Mouse (Mus musculus): ENCODE data around the gene Col5a3. TPM values are rescaled to one million over a fixed set of nuclear protein-coding genes. Genes with fewer than 3 reads are reported as not detected.

The Col5a3 gene
- polyA plus RNA-seq, 1 experiment from 2014 or later = 2.4 TPM

- Histone ChIP-seq H3K36me3 (ENCODE audit: control insufficient read depth, insufficient read depth, low read length) (no peaks in the 10 kb centered on the region), H3K4me1 (replicated peaks; ENCODE audit: control insufficient read depth, insufficient read depth) (no peaks in the 10 kb centered on the region), H3K9me3 (ENCODE audit: control insufficient read depth, low read length) (no peaks in the 10 kb centered on the region), H3K4me2 (replicated peaks; ENCODE audit: low read depth) (no peak overlapping the region), H3K9ac (ENCODE audit: low read length) (no peak overlapping the region), H3K27ac (replicated peaks) (no peak overlapping the region), H3K27me3 (ENCODE audit: control insufficient read depth, insufficient read depth, low read length) (no peaks in the 10 kb centered on the region), H3K4me3 (ENCODE audit: low read depth, low read length) (no peak overlapping the region)
- WGBS = 66% methylated on average over 2 of the region's 2 CpGs
- DNase-seq (ENCODE audit: low spot score) (no peak), ATAC-seq (ENCODE audit: low FRiP score, low TSS enrichment) (no peak)
- no peak for TF ChIP-seq EP300 (optimal IDR thresholded peaks at IDR 0.05)
These were observed 56.6 kb downstream of the Col5a3 start for GRCm38 (mm10) chr9:20758243-20758642.

- H3K4me2 ChIP-seq (replicated peaks; ENCODE audit: low read depth) = no peak overlapping the region
- H3K27me3 ChIP-seq (ENCODE audit: control insufficient read depth, insufficient read depth, low read length) = no peaks in the 10 kb centered on the region
- DNase-seq (ENCODE audit: low spot score) = peak; percentile 68
- no peak overlapping the region for H3K9ac ChIP-seq (ENCODE audit: low read length)
- no peak overlapping the region for H3K4me3 ChIP-seq (ENCODE audit: low read depth, low read length)
- no peak for ATAC-seq (ENCODE audit: low FRiP score, low TSS enrichment)
- H3K9me3 ChIP-seq (ENCODE audit: control insufficient read depth, low read length) = no peaks in the 10 kb centered on the region
- H3K27ac ChIP-seq (replicated peaks) = no peak overlapping the region
- no peaks in the 10 kb centered on the region for H3K36me3 ChIP-seq (ENCODE audit: control insufficient read depth, insufficient read depth, low read length)
- peak; percentile 84 for TF ChIP-seq CTCF (IDR thresholded peaks at IDR 0.05; ENCODE audit: low read depth)
- TF ChIP-seq EP300 (optimal IDR thresholded peaks at IDR 0.05) = no peak
- WGBS = 53% methylated on average over 6 of the region's 6 CpGs
- no peaks in the 10 kb centered on the region for H3K4me1 ChIP-seq (replicated peaks; ENCODE audit: control insufficient read depth, insufficient read depth)
These were observed 57.5 kb downstream of the Col5a3 start for GRCm38 (mm10) chr9:20757087-20757955.

- 81% methylated on average over 4 of the region's 4 CpGs for WGBS
- no peaks in the 10 kb centered on the region for H3K4me1 ChIP-seq (replicated peaks; ENCODE audit: control insufficient read depth, insufficient read depth)
- no peaks in the 10 kb centered on the region for H3K27me3 ChIP-seq (ENCODE audit: control insufficient read depth, insufficient read depth, low read length)
- no peak overlapping the region for H3K27ac ChIP-seq (replicated peaks)
- no peaks in the 10 kb centered on the region for H3K9me3 ChIP-seq (ENCODE audit: control insufficient read depth, low read length)
- H3K9ac ChIP-seq (ENCODE audit: low read length) = no peak overlapping the region
- no peak overlapping the region for H3K4me3 ChIP-seq (ENCODE audit: low read depth, low read length)
- no peak overlapping the region for H3K4me2 ChIP-seq (replicated peaks; ENCODE audit: low read depth)
- ATAC-seq (ENCODE audit: low FRiP score, low TSS enrichment) (no peak; the same call in 1 of the 2 replicates), DNase-seq (ENCODE audit: low spot score) (no peak)
- H3K36me3 ChIP-seq (ENCODE audit: control insufficient read depth, insufficient read depth, low read length) = no peaks in the 10 kb centered on the region
- TF ChIP-seq CTCF (IDR thresholded peaks at IDR 0.05; ENCODE audit: low read depth) = 0 out of 2 replicates have a peak, but pooled peaks have one; percentile 2
- TF ChIP-seq EP300 (optimal IDR thresholded peaks at IDR 0.05) = no peak
These were observed 58.7 kb downstream of the Col5a3 start for GRCm38 (mm10) chr9:20756081-20756700.

DNA sequence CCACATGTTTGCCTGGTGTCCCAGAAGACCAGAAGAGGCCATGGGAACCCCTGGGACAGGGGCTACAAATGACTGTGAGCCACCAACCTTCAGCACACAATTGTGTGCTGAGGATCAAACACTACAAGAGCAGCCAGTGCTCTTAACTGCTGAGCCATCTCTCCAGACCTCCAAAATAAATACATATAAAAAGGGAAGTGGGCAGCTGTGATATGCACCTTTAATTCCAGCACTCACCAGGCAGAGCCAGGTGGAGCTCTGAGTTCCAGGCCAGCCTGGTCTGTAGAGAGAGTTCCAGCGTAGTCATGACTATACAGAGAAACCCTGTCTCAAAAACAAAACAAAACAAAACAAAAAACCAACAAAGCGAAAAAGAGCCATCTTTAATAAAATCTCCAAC, 60.5 kb downstream of the Col5a3 start:
- H3K4me2 ChIP-seq (replicated peaks; ENCODE audit: low read depth) = no peak overlapping the region
- H3K36me3 ChIP-seq (ENCODE audit: control insufficient read depth, insufficient read depth, low read length) = no peaks in the 10 kb centered on the region
- H3K27me3 ChIP-seq (ENCODE audit: control insufficient read depth, insufficient read depth, low read length) = no peaks in the 10 kb centered on the region
- H3K4me1 ChIP-seq (replicated peaks; ENCODE audit: control insufficient read depth, insufficient read depth) = no peaks in the 10 kb centered on the region
- ATAC-seq (ENCODE audit: low FRiP score, low TSS enrichment) = no peak
- WGBS = 76% methylated on average over 2 of the region's 2 CpGs
- no peak overlapping the region for H3K4me3 ChIP-seq (ENCODE audit: low read depth, low read length)
- H3K27ac ChIP-seq (replicated peaks) = no peak overlapping the region
- no peaks in the 10 kb centered on the region for H3K9me3 ChIP-seq (ENCODE audit: control insufficient read depth, low read length)
- H3K9ac ChIP-seq (ENCODE audit: low read length) = no peak overlapping the region
- DNase-seq (ENCODE audit: low spot score) = no peak
- TF ChIP-seq CTCF (IDR thresholded peaks at IDR 0.05; ENCODE audit: low read depth) = no peak
- TF ChIP-seq EP300 (optimal IDR thresholded peaks at IDR 0.05) = no peak

GRCm38 (mm10) chr9:20751477-20752029, 63.3 kb downstream of the Col5a3 start:
- TF ChIP-seq CTCF (IDR thresholded peaks at IDR 0.05; ENCODE audit: low read depth) (no peak), EP300 (optimal IDR thresholded peaks at IDR 0.05) (no peak)
- no peak overlapping the region for H3K4me3 ChIP-seq (ENCODE audit: low read depth, low read length)
- H3K27ac ChIP-seq (replicated peaks) = no peak overlapping the region
- no peaks in the 10 kb centered on the region for H3K36me3 ChIP-seq (ENCODE audit: control insufficient read depth, insufficient read depth, low read length)
- no peaks in the 10 kb centered on the region for H3K9me3 ChIP-seq (ENCODE audit: control insufficient read depth, low read length)
- WGBS = 50% methylated on average over 6 of the region's 6 CpGs
- no peak overlapping the region for H3K4me2 ChIP-seq (replicated peaks; ENCODE audit: low read depth)
- no peaks in the 10 kb centered on the region for H3K4me1 ChIP-seq (replicated peaks; ENCODE audit: control insufficient read depth, insufficient read depth)
- H3K9ac ChIP-seq (ENCODE audit: low read length) = no peak overlapping the region
- DNase-seq (ENCODE audit: low spot score) (no peak), ATAC-seq (ENCODE audit: low FRiP score, low TSS enrichment) (no peak)
- H3K27me3 ChIP-seq (ENCODE audit: control insufficient read depth, insufficient read depth, low read length) = no peaks in the 10 kb centered on the region

DNA sequence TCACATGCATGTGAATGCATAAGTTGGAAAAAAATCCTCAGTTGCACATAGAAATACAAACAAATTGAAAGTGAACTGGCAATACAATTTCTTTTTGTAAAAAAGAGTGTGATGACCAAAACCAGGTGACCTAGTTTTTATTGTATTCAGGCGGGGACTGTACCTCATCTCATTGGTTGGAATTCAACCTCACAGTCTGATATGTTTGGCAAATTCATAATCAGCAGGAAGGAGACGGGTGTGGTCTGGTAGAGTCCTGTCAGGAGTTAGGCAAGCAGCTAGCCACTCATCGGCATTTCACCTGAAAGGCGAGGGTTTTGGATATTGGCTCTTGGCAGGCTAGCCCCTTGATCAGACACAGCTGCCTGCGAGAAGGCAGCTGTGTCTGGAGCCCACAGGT, 65.7 kb downstream of the Col5a3 start:
- H3K27me3 ChIP-seq (ENCODE audit: control insufficient read depth, insufficient read depth, low read length) = peaks cover 2% of the 10 kb centered on the region; the same call in 1 of the 2 replicates
- ATAC-seq (ENCODE audit: low FRiP score, low TSS enrichment) (no peak), DNase-seq (ENCODE audit: low spot score) (no peak)
- H3K4me3 ChIP-seq (ENCODE audit: low read depth, low read length) = no peak overlapping the region
- H3K27ac ChIP-seq (replicated peaks) = no peak overlapping the region
- TF ChIP-seq EP300 (optimal IDR thresholded peaks at IDR 0.05) = no peak
- no peak for TF ChIP-seq CTCF (IDR thresholded peaks at IDR 0.05; ENCODE audit: low read depth)
- H3K4me2 ChIP-seq (replicated peaks; ENCODE audit: low read depth) = no peak overlapping the region
- H3K9me3 ChIP-seq (ENCODE audit: control insufficient read depth, low read length) = no peaks in the 10 kb centered on the region
- WGBS = 41% methylated on average over 5 of the region's 5 CpGs
- no peaks in the 10 kb centered on the region for H3K4me1 ChIP-seq (replicated peaks; ENCODE audit: control insufficient read depth, insufficient read depth)
- H3K36me3 ChIP-seq (ENCODE audit: control insufficient read depth, insufficient read depth, low read length) = no peaks in the 10 kb centered on the region
- H3K9ac ChIP-seq (ENCODE audit: low read length) = no peak overlapping the region

Measured in stomach, postnatal 0 days (tissue).